Mouse (Mus musculus) C2C12 (cell line): ENCODE data around the gene Enox1.

Source experiments
- CEBPB ChIP-seq: IDR thresholded peaks from one replicate; pipeline ENCODE4 v1.6.1; 2011; ENCODE audit warnings: low read depth, mild to moderate bottlenecking, control low read depth, moderate library complexity
- CTCF ChIP-seq: IDR thresholded peaks from one replicate; pipeline ENCODE4 v1.5.1; 2011; ENCODE audit not compliant: control insufficient read depth, insufficient read depth, insufficient read length
- FOSL1 ChIP-seq: IDR thresholded peaks from one replicate; pipeline ENCODE4 v1.8.0; 2011; ENCODE audit warnings: mild to moderate bottlenecking, low read length; ENCODE audit not compliant: poor library complexity, insufficient read depth, severe bottlenecking
- MAX ChIP-seq: IDR thresholded peaks from one replicate; pipeline ENCODE4 v1.6.1; 2011; ENCODE audit warnings: mild to moderate bottlenecking, control low read depth
- MYOD1 ChIP-seq: IDR thresholded peaks from one replicate; pipeline ENCODE4 v1.6.1; 2011; ENCODE audit warnings: low read depth; ENCODE audit not compliant: control insufficient read depth, insufficient read length
- MYOG ChIP-seq: IDR thresholded peaks from one replicate; pipeline ENCODE4 v1.6.1; 2011; ENCODE audit not compliant: control insufficient read depth, insufficient read length; ENCODE audit errors: extremely low read depth
- USF1 ChIP-seq: IDR thresholded peaks from one replicate; pipeline ENCODE4 v1.6.1; 2011; ENCODE audit warnings: low read depth, mild to moderate bottlenecking, control low read depth, moderate library complexity

DNA sequence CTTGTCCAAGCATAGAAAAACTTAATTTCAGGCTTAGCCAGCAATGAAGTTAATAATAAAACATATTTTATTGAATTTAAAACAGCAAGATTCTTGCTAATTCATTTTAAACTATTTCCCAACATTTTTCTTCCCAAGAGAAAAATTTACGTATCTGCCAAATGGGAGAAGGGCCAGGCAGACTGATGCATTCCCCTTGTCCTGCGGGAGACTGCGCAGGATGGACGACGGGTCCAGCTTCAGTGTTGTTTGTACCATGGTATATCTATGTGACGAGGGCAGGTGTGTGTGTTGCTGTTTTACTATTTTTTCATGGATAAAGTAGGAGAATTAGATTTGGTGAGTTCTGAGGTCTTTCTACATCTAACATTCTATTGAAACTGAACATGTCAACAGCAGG lies 99.1 kb downstream of the Enox1 start:
- TF ChIP-seq CTCF, result no peak
- no peak for TF ChIP-seq MYOG
- TF ChIP-seq USF1, result no peak
- TF ChIP-seq MYOD1, result no peak
- TF ChIP-seq MAX, result no peak
- no peak for TF ChIP-seq CEBPB
- no peak for TF ChIP-seq FOSL1
